Mouse (Mus musculus): ENCODE data around the gene Olfr1383. TPM values are rescaled to one million over a fixed set of nuclear protein-coding genes. Genes with fewer than 3 reads are reported as not detected.

The Olfr1383 gene
- polyA plus RNA-seq, 1 experiment from 2014 or later: not detected

Other genes with a start within 250 kb of the Olfr1383 start
- gene Olfr1393, start 241.3 kb upstream of the Olfr1383 start, polyA plus RNA-seq (2016; fragmentation: Nextera tagmentation; extraction: Ambion mirVana): 0.06 TPM in 1 of 2 replicates, not detected in the other
- 0.06 TPM in 1 of 2 replicates, not detected in the other for gene Olfr1392, start 234.4 kb upstream of the Olfr1383 start, polyA plus RNA-seq (2016; fragmentation: Nextera tagmentation; extraction: Ambion mirVana)
- gene Olfr10, start 214.9 kb upstream of the Olfr1383 start, polyA plus RNA-seq (2016; fragmentation: Nextera tagmentation; extraction: Ambion mirVana): not detected in 2 replicates
- gene Olfr1391, start 196.9 kb upstream of the Olfr1383 start, polyA plus RNA-seq (2016; fragmentation: Nextera tagmentation; extraction: Ambion mirVana): not detected in 2 replicates
- not detected in 2 replicates for gene Olfr1390, start 184.5 kb upstream of the Olfr1383 start, polyA plus RNA-seq (2016; fragmentation: Nextera tagmentation; extraction: Ambion mirVana)
- gene Olfr1389, start 96.6 kb upstream of the Olfr1383 start, polyA plus RNA-seq (2016; fragmentation: Nextera tagmentation; extraction: Ambion mirVana): not detected in 2 replicates
- 0.07 TPM in 1 of 2 replicates, not detected in the other for gene Olfr1388, start 83.0 kb upstream of the Olfr1383 start, polyA plus RNA-seq (2016; fragmentation: Nextera tagmentation; extraction: Ambion mirVana)
- not detected in 2 replicates for gene Olfr1387, start 64.3 kb upstream of the Olfr1383 start, polyA plus RNA-seq (2016; fragmentation: Nextera tagmentation; extraction: Ambion mirVana)
- not detected in 2 replicates for gene Olfr1386, start 54.6 kb upstream of the Olfr1383 start, polyA plus RNA-seq (2016; fragmentation: Nextera tagmentation; extraction: Ambion mirVana)
- gene Olfr1385, start 30.6 kb upstream of the Olfr1383 start, polyA plus RNA-seq (2016; fragmentation: Nextera tagmentation; extraction: Ambion mirVana): not detected in 2 replicates
- gene Olfr1384, start 12.9 kb upstream of the Olfr1383 start, polyA plus RNA-seq (2016; fragmentation: Nextera tagmentation; extraction: Ambion mirVana): not detected in 2 replicates
- not detected in 2 replicates for gene Olfr1382, start 8.6 kb downstream of the Olfr1383 start, polyA plus RNA-seq (2016; fragmentation: Nextera tagmentation; extraction: Ambion mirVana)
- gene Olfr1381, start 23.8 kb downstream of the Olfr1383 start, polyA plus RNA-seq (2016; fragmentation: Nextera tagmentation; extraction: Ambion mirVana): not detected in 2 replicates
- not detected in 2 replicates for gene Olfr1380, start 37.2 kb downstream of the Olfr1383 start, polyA plus RNA-seq (2016; fragmentation: Nextera tagmentation; extraction: Ambion mirVana)
- 2.1 and 2.8 TPM in 2 replicates for gene Flt4, start 89.6 kb downstream of the Olfr1383 start, polyA plus RNA-seq (2016; fragmentation: Nextera tagmentation; extraction: Ambion mirVana)
- not detected in 2 replicates for gene Scgb3a1, start 144.0 kb downstream of the Olfr1383 start, polyA plus RNA-seq (2016; fragmentation: Nextera tagmentation; extraction: Ambion mirVana)
- gene Cnot6, start 193.1 kb downstream of the Olfr1383 start, polyA plus RNA-seq (2016; fragmentation: Nextera tagmentation; extraction: Ambion mirVana): 93.4 and 99.8 TPM in 2 replicates

All from midbrain, embryonic 12.5 days (tissue).